Mouse (Mus musculus) small intestine, adult 2 months (tissue): ENCODE data around the gene Lbr.

Experiments used
- CTCF ChIP-seq: fragments of 200-500 bp; IDR thresholded peaks from 2 replicates; pipeline ENCODE4 v1.5.1; 2012; ENCODE audit warnings: low read depth, mild to moderate bottlenecking, control low read depth, inconsistent platforms, low read length, moderate library complexity, mixed read lengths; ENCODE audit not compliant: insufficient replicate concordance, insufficient read length; ENCODE audit errors: extremely low read depth
- POLR2A ChIP-seq: fragments of 200-500 bp; IDR thresholded peaks from 2 replicates; pipeline ENCODE4 v1.6.1; 2012; ENCODE audit warnings: low read depth, mild to moderate bottlenecking, control low read depth, inconsistent platforms, low read length, moderate library complexity

DNA sequence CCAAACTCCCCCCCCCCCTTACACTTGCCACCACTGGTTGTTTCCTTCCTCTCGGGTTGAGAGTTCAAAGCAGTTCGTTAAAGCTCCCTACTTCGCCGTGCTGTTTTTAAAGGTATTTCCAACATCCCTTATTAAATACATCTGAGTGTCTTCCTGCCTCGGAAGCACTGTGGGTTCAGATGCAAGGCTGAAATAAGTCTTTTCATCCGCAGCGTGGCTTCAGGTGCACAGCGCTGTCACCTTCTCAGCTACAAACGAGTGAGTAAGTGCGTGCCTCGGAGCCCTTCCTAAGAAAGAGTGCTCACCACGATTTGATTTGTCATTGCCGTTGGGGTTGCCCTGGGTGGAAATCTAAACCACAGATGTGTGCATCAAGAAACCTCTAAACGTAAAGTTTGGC, at the start of gene Lbr:
- TF ChIP-seq CTCF (no peak), POLR2A (no peak)
